Mouse (Mus musculus) ES-Bruce4 (cell line): ENCODE data around the gene Kcnh2. TPM values are rescaled to one million over a fixed set of nuclear protein-coding genes. Genes with fewer than 3 reads are reported as not detected.
A peak's percentile ranks its signal among the peaks of the same experiment; 100 is the strongest.

Experiments
- H3K27ac ChIP-seq: 2 replicates; pipeline ENCODE4 v1.5.1; 2012; ENCODE audit warnings: low read length, inconsistent platforms; ENCODE audit not compliant: insufficient read depth
- H3K27me3 ChIP-seq: 2 replicates; pipeline ENCODE4 v1.6.1; 2012; ENCODE audit warnings: mild to moderate bottlenecking, low read length, inconsistent platforms; ENCODE audit not compliant: control insufficient read depth, poor library complexity, insufficient read depth, severe bottlenecking
- H3K36me3 ChIP-seq: 2 replicates; pipeline ENCODE4 v1.6.1; 2012; ENCODE audit warnings: inconsistent platforms, mild to moderate bottlenecking, low read length, moderate library complexity; ENCODE audit not compliant: control insufficient read depth, poor library complexity, insufficient read depth, severe bottlenecking
- H3K4me1 ChIP-seq: one replicate; pipeline ENCODE4 v1.8.1; 2011; ENCODE audit warnings: low read length; ENCODE audit not compliant: control insufficient read depth, insufficient read depth
- H3K4me3 ChIP-seq: 2 replicates; pipeline ENCODE4 v1.5.1; 2011; ENCODE audit warnings: low read depth, mild to moderate bottlenecking, low read length
- H3K9ac ChIP-seq: 2 replicates; pipeline ENCODE4 v1.6.1; 2012; ENCODE audit warnings: low read depth, mild to moderate bottlenecking, inconsistent platforms; ENCODE audit not compliant: poor library complexity, severe bottlenecking
- H3K9me3 ChIP-seq: replicated peaks from 2 replicates; pipeline ENCODE4 v1.6.1; 2012; ENCODE audit warnings: mild to moderate bottlenecking, low read length, inconsistent platforms; ENCODE audit not compliant: control insufficient read depth, poor library complexity, insufficient read depth, severe bottlenecking
- CTCF ChIP-seq: IDR thresholded peaks from one replicate; pipeline ENCODE4 v1.8.1; 2011; ENCODE audit warnings: low read depth, low read length
- EP300 ChIP-seq: IDR thresholded peaks from 2 replicates; pipeline ENCODE4 v1.6.1; 2011; ENCODE audit warnings: low read depth, low read length; ENCODE audit not compliant: insufficient read depth
- POLR2A ChIP-seq: IDR thresholded peaks from one replicate; pipeline ENCODE4 v1.8.1; 2011; ENCODE audit warnings: low read length; ENCODE audit not compliant: insufficient read depth
- polyA plus RNA-seq: library from polyadenylated mRNA; stranded (reverse); fragments of >200 nt; gene quantifications from 2 replicates; pipeline ENCODE4 v1.2.4, GENCODE M21; 2011; ENCODE audit warnings: low read depth; ENCODE audit not compliant: missing spikeins, insufficient read depth, insufficient read length

Gene Kcnh2
- polyA plus RNA-seq, 1 experiment, result 3.3 TPM

DNA sequence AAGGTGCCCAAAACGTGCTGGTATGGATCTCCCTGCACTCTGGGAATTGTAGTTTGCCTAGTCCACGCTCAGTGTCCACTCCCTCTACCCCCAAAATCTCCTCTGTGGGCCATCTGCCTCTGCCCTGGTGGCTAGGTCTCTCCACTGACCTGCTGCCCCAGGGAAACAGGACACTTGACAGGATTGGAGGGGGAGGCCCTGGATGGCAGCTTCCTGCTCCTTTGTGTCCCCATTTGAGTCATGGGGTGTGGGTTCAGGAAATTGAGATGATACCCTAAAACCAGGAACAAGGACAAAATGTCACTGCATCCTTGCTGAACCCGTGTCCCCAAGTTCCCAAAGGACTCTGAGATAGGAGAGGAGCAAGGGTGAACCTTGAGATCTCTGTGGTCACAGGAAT lies 12.7 kb upstream of the Kcnh2 start:
- Histone ChIP-seq H3K27me3 (no peaks in the 10 kb centered on the region), H3K9me3 (no peaks in the 10 kb centered on the region), H3K4me3 (no peak overlapping the region), H3K4me1 (peaks cover 2% of the 10 kb centered on the region), H3K9ac (no peak overlapping the region), H3K36me3 (no peaks in the 10 kb centered on the region), H3K27ac (no peak overlapping the region)
- TF ChIP-seq EP300 (no peak), POLR2A (no peak), CTCF (no peak)

DNA sequence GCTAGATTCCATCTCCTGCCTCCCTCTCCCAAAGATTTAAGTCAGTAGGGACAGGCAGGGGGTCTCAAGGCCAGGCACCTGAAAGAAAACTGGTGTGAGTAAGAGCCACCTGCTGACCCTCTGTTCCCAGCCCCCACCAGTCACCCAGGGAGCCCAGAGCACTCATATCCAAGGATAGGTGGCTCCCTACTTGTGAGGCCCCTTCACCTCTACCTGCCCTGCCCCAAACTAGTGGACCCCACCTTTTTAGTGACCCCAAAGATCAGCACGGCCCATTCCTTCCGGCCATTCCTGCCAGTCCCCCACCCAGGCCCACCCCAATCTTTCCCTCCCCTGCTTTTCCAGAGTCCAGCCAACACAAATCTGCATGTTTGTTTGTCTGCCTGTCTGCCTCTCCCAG lies 12.1 kb upstream of the Kcnh2 start:
- Histone ChIP-seq H3K27ac (no peak overlapping the region), H3K4me3 (no peak overlapping the region), H3K36me3 (no peaks in the 10 kb centered on the region), H3K4me1 (peaks cover 2% of the 10 kb centered on the region), H3K9ac (no peak overlapping the region), H3K27me3 (no peaks in the 10 kb centered on the region), H3K9me3 (no peaks in the 10 kb centered on the region)
- TF ChIP-seq POLR2A (no peak), CTCF (no peak), EP300 (no peak)

DNA sequence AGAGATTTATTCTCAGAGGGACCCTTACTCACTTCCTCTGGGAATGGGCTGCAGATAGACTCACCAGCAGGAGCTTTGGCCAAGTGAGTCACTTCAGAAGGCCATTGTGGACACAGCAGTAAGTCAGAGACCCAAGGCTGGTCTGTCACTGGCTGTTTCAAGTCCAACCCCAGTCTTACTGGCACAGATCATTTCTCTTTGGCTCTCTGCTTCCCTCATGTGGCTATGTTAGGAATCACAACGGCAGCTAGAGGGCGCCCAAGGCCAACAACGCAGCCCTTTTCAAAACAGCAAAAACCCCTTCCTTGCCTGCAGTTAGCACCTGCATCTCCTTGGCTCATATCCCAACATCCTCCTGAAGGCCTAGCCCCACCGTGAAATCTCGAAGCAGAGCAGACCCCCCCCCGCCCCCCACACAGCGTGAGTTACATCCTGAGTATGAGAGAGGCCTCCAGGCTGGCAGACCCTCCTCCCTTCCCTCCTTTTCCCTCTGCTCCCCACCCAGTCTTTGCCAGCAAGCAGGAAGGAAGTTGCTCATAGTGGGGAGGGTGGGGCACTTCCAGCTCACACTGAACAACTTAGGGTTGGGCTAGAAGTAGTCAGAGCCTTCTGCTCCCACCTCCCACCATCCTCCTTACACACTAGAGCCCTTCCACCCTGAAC lies 9.5 kb upstream of the Kcnh2 start:
- H3K27ac ChIP-seq, result peak overlapping the region; percentile 26
- no peaks in the 10 kb centered on the region for H3K9me3 ChIP-seq
- H3K9ac ChIP-seq, result 0 out of 2 replicates have a peak overlapping the region, but pooled peaks have one; percentile 18
- peaks cover 2% of the 10 kb centered on the region for H3K4me1 ChIP-seq
- H3K27me3 ChIP-seq, result no peaks in the 10 kb centered on the region
- TF ChIP-seq POLR2A, result no peak
- 0 out of 2 replicates have a peak, but pooled peaks have one; percentile 20 for TF ChIP-seq EP300
- TF ChIP-seq CTCF, result peak; percentile 98
- H3K4me3 ChIP-seq, result no peak overlapping the region
- no peaks in the 10 kb centered on the region for H3K36me3 ChIP-seq

DNA sequence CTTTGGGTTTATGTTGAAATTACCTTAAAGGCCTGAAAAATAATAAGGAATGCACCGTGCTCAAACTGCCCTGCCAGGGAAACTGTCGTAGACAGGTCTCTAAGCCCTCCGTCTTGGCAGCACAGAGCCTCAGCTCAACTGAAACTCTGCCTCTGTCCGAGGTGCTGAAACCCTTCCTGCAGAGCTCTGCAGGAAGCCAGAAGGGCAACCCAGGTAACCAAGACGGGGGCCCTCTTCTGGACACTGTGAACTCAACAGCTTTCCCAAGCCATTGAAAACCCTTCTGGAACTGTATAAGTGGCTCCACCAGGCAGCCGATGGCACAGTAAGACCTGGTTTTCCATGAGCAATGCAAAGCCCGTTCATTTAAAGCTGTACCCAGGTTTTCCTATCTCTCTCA lies 6.1 kb upstream of the Kcnh2 start:
- Histone ChIP-seq H3K27me3 (no peaks in the 10 kb centered on the region), H3K27ac (no peak overlapping the region), H3K4me3 (no peak overlapping the region), H3K36me3 (no peaks in the 10 kb centered on the region), H3K9ac (no peak overlapping the region), H3K9me3 (no peaks in the 10 kb centered on the region), H3K4me1 (peaks cover 2% of the 10 kb centered on the region)
- TF ChIP-seq CTCF (peak; percentile 64), EP300 (no peak), POLR2A (no peak)

DNA sequence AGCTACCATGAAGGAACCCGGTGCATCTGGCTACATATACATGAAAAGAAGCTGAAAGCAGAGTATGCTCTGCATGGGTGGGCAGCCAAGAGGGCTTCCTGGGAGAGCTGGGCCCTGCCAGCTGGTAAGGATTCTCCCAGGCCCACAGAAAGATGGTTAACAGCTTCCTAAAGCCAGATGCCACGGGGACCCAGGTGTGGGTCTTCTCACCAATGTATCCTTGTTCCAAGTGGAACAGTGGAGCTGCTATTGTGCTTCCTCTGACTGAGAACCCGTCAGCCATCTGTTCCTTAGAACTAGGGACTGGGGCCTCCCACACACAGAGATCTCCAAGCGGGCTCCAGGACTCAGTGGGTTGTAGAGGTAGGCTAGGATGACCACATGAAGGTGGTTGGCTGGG lies 5.4 kb upstream of the Kcnh2 start:
- no peaks in the 10 kb centered on the region for H3K27me3 ChIP-seq
- H3K9me3 ChIP-seq, result no peaks in the 10 kb centered on the region
- H3K4me1 ChIP-seq, result peaks cover 2% of the 10 kb centered on the region
- TF ChIP-seq CTCF, result no peak
- no peak for TF ChIP-seq POLR2A
- TF ChIP-seq EP300, result no peak
- no peak overlapping the region for H3K9ac ChIP-seq
- H3K36me3 ChIP-seq, result no peaks in the 10 kb centered on the region
- H3K27ac ChIP-seq, result no peak overlapping the region
- no peak overlapping the region for H3K4me3 ChIP-seq

DNA sequence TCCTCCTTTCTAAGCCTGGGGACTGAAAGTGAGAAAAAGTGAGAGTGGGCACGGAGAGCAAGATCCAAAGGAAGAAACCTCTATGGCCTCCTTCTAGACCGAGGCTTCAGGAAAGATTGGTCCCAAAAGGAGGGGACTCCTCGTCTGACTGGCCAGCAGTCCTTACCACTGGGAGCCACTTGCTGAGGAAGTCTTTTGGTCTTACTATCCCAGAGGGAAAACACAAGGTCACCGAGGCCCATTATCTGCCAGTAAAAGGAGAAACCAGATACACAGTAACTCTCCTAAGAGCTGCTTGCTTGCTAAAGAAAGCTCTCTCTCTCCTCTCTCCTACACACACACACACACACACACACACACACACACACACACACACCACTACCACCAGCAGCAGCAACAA lies 1.9 kb upstream of the Kcnh2 start:
- H3K27ac ChIP-seq, result no peak overlapping the region
- TF ChIP-seq CTCF (no peak), EP300 (no peak)
- no peaks in the 10 kb centered on the region for H3K9me3 ChIP-seq
- no peaks in the 10 kb centered on the region for H3K27me3 ChIP-seq
- no peak overlapping the region for H3K9ac ChIP-seq
- peaks cover 2% of the 10 kb centered on the region for H3K4me1 ChIP-seq
- no peaks in the 10 kb centered on the region for H3K36me3 ChIP-seq
- H3K4me3 ChIP-seq, result no peak overlapping the region
